Mouse (Mus musculus) small intestine, adult 2 months (tissue): Measurements from ENCODE around the gene Wasf3.

Experiments used
- CTCF ChIP-seq: fragments of 200-500 bp; IDR thresholded peaks from 2 replicates; pipeline ENCODE4 v1.5.1; 2012; ENCODE audit warnings: low read depth, mild to moderate bottlenecking, control low read depth, inconsistent platforms, low read length, moderate library complexity, mixed read lengths; ENCODE audit not compliant: insufficient replicate concordance, insufficient read length; ENCODE audit errors: extremely low read depth
- POLR2A ChIP-seq: fragments of 200-500 bp; IDR thresholded peaks from 2 replicates; pipeline ENCODE4 v1.6.1; 2012; ENCODE audit warnings: low read depth, mild to moderate bottlenecking, control low read depth, inconsistent platforms, low read length, moderate library complexity

GRCm38 (mm10) chr5:146415218-146415617 lies 30.4 kb downstream of the Wasf3 start:
- TF ChIP-seq CTCF, result no peak
- no peak for TF ChIP-seq POLR2A
